Comparison of ENCODE assay signal across 16 mouse cellular contexts in the genomic region with DNA sequence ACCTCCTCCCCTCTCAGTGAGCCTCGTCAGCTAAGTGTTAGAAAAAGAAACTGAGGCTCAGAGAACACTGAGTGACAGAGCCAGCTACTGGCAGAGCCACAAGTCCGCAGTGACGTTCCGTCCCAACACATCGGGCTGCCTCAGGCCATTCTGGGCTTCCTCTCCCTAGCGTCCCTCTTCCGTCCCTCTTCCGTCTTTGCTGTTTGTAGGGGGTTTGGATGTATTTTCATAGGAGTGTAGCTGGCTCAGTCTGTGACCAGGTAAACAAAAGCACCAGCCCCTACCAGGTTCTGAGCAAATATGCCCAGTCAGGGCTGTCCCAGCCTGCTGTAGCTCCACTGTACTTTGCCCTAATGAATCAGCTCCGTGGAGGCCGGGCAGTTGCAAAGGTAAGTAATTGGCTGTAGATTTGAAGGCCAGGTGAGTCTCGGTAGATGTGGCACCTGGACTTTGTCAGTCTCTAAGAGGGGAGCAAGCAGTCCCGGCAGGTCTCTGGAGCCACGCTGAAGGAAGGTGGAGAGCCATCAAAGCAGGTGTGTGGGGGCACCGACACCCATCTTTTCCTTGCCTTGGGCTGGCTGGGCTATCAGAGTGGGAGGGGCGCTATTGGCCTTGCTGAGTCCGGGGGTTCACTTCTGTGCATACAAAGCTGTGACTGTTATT. TPM values are rescaled to one million over a fixed set of nuclear protein-coding genes. Genes with fewer than 3 reads are reported as not detected.
DNase-seq lines count a peak whose midpoint lies in the region; ATAC-seq and TF ChIP-seq lines count a peak whose summit lies in the region.
"Had no signal": no experiment of that assay in that cellular context is flagged by ENCODE, and none has a peak within 500 bp of the region (broad histone marks: within the 10 kb centered on the region; RNA-seq: fewer than 3 reads in every experiment).

No protein-coding gene starts in this region.

- H3K36me3 ChIP-seq in kidney, embryonic 15.5 days: no peaks in the 10 kb centered on the region
- peaks cover 6% of the 10 kb centered on the region; the same call in 1 of the 2 replicates for H3K36me3 ChIP-seq in intestine, postnatal 0 days (ENCODE audit: control insufficient read depth, insufficient read depth)
- H3K36me3 ChIP-seq in small intestine, adult 2 months (ENCODE audit: control insufficient read depth, insufficient read depth, low read length): peaks cover 13% of the 10 kb centered on the region
- H3K36me3 ChIP-seq in forebrain, embryonic 11.5 days (ENCODE audit: control insufficient read depth, insufficient read depth, low read length): no peaks in the 10 kb centered on the region

- DNase-seq in kidney, adult 18-20 months: peak; percentile 26
- DNase-seq in large intestine, adult 2 months (ENCODE audit: low read depth, low spot score): peak; percentile 81
- no peak for DNase-seq in thymus, postnatal 14 days
- no peak for DNase-seq in retina, embryonic 14.5 days (ENCODE audit: low spot score)
- no peak for DNase-seq in forebrain, embryonic 11.5 days (ENCODE audit: low spot score)
- DNase-seq: adrenal gland, postnatal 10 days; cerebellum, postnatal 10 days; heart, adult 2 months; heart, postnatal 10 days; midbrain, embryonic 14.5 days; right cerebral cortex, postnatal 4 days; thymus, postnatal 36 days had no signal

- no peak overlapping the region for H3K4me2 ChIP-seq in kidney, embryonic 15.5 days
- H3K4me2 ChIP-seq in intestine, postnatal 0 days (replicated peaks; ENCODE audit: low read depth): peak overlapping the region; percentile 60
- no peak overlapping the region for H3K4me2 ChIP-seq in forebrain, embryonic 11.5 days (ENCODE audit: low read depth, low read length, severe bottlenecking)

- no peaks in the 10 kb centered on the region for H3K4me1 ChIP-seq in kidney, embryonic 15.5 days
- 0 out of 2 replicates have a peak, but pooled peaks cover 5% of the 10 kb centered on the region for H3K4me1 ChIP-seq in intestine, postnatal 0 days (replicated peaks; ENCODE audit: control insufficient read depth, insufficient read depth, low read length)
- H3K4me1 ChIP-seq in small intestine, adult 2 months (ENCODE audit: control insufficient read depth, insufficient read depth, insufficient read length, low read length): peaks cover 9% of the 10 kb centered on the region
- no peaks in the 10 kb centered on the region for H3K4me1 ChIP-seq in forebrain, embryonic 11.5 days (replicated peaks; ENCODE audit: control insufficient read depth, insufficient read depth, low read length)

- no peak for ATAC-seq in kidney, embryonic 15.5 days (replicated peaks; ENCODE audit: low FRiP score)
- ATAC-seq in intestine, postnatal 0 days: peak; percentile 96
- ATAC-seq in forebrain, embryonic 11.5 days (replicated peaks; ENCODE audit: low FRiP score): no peak
- ATAC-seq: hindbrain, postnatal 0 days had no signal

- no peak overlapping the region for H3K4me3 ChIP-seq in kidney, embryonic 15.5 days (replicated peaks)
- peak overlapping the region; percentile 31 for H3K4me3 ChIP-seq in intestine, postnatal 0 days (ENCODE audit: low read depth, low read length)
- peak overlapping the region; percentile 69 for H3K4me3 ChIP-seq in small intestine, adult 2 months (ENCODE audit: low read depth, low read length)
- H3K4me3 ChIP-seq in forebrain, embryonic 11.5 days (ENCODE audit: low read depth, low read length): no peak overlapping the region
- H3K4me3 ChIP-seq: heart, adult 2 months had no signal

- 86% methylated on average over 16 of the region's 16 CpGs for WGBS in kidney, embryonic 15.5 days
- 42% methylated on average over 16 of the region's 16 CpGs for WGBS in intestine, postnatal 0 days
- WGBS in large intestine, adult 2 months: 47% methylated on average over 16 of the region's 16 CpGs
- whole genome bisulfite sequencing in small intestine, adult 2 months: 33% methylated on average over 16 of the region's 16 CpGs
- WGBS in forebrain, embryonic 11.5 days: 89% methylated on average over 16 of the region's 16 CpGs

- H3K9ac ChIP-seq in kidney, embryonic 15.5 days: no peak overlapping the region
- H3K9ac ChIP-seq in intestine, postnatal 0 days (ENCODE audit: low read depth, low read length): peak overlapping the region; percentile 54
- H3K9ac ChIP-seq in forebrain, embryonic 11.5 days (ENCODE audit: low read length): no peak overlapping the region

- H3K27me3 ChIP-seq in kidney, embryonic 15.5 days: no peaks in the 10 kb centered on the region
- H3K27me3 ChIP-seq in intestine, postnatal 0 days (replicated peaks; ENCODE audit: control insufficient read depth, insufficient read depth, low read length): no peaks in the 10 kb centered on the region
- no peaks in the 10 kb centered on the region for H3K27me3 ChIP-seq in small intestine, adult 2 months (ENCODE audit: control insufficient read depth, insufficient read depth, low read length)
- H3K27me3 ChIP-seq in forebrain, embryonic 11.5 days (ENCODE audit: control insufficient read depth, insufficient read depth, low read length): no peaks in the 10 kb centered on the region

- H3K9me3 ChIP-seq in kidney, embryonic 15.5 days (replicated peaks): no peaks in the 10 kb centered on the region
- H3K9me3 ChIP-seq in intestine, postnatal 0 days (ENCODE audit: control insufficient read depth): no peaks in the 10 kb centered on the region
- H3K9me3 ChIP-seq in forebrain, embryonic 11.5 days (ENCODE audit: control insufficient read depth, low read length): no peaks in the 10 kb centered on the region

- no peak for TF ChIP-seq CTCF in intestine, postnatal 0 days (IDR thresholded peaks at IDR 0.05; ENCODE audit: low read depth)
- TF ChIP-seq CTCF in small intestine, adult 2 months (IDR thresholded peaks at IDR 0.05; ENCODE audit: extremely low read depth, insufficient read length, insufficient replicate concordance, low read depth, low read length): no peak

- no peak overlapping the region for H3K27ac ChIP-seq in kidney, embryonic 15.5 days
- H3K27ac ChIP-seq in intestine, postnatal 0 days (ENCODE audit: low read depth, low read length): peak overlapping the region; percentile 93
- peak overlapping the region; percentile 96 for H3K27ac ChIP-seq in small intestine, adult 2 months (ENCODE audit: insufficient read depth, low read depth, low read length)
- no peak overlapping the region for H3K27ac ChIP-seq in forebrain, embryonic 11.5 days (ENCODE audit: low read depth, low read length)
- H3K27ac ChIP-seq: heart, adult 2 months; hindbrain, postnatal 0 days had no signal

- TF ChIP-seq POLR2A in small intestine, adult 2 months (IDR thresholded peaks at IDR 0.05; ENCODE audit: low read depth, low read length): peak; percentile 86

RNA-seq across cellular contexts. Expression of gene Sec16b, which starts 19.3 kb away (rescaled TPM):
- polyA plus RNA-seq in kidney, embryonic 15.5 days (2015; fragmentation: Nextera tagmentation; extraction: Ambion mirVana): 2.2 and 2.6 TPM in 2 replicates
- polyA plus RNA-seq in intestine, postnatal 0 days (2015; fragmentation: Nextera tagmentation; extraction: Ambion mirVana): 28.6 and 33.0 TPM in 2 replicates
- 11.5 and 25.9 TPM in 2 replicates for polyA plus RNA-seq in large intestine, adult 2 months (2012; rRNA removed)
- polyA plus RNA-seq in small intestine, adult 2 months (2012; rRNA removed): 18.1 and 33.0 TPM in 2 replicates
- 0.68 and 0.91 TPM in 2 replicates for polyA plus RNA-seq in forebrain, embryonic 11.5 days (2014; fragmentation: Nextera tagmentation; extraction: Ambion mirVana)

Comparison
In these comparisons a context has a peak if more than half of its experiments do, and no peak if none do; other contexts are left out.
1. DNase-seq: peak in kidney, adult 18-20 months (single experiment) and large intestine, adult 2 months (single experiment); none in thymus, postnatal 14 days (single experiment), retina, embryonic 14.5 days (single experiment) and forebrain, embryonic 11.5 days (single experiment).
2. H3K27ac ChIP-seq: peak in intestine, postnatal 0 days (single experiment) and small intestine, adult 2 months (single experiment); none in kidney, embryonic 15.5 days (single experiment) and forebrain, embryonic 11.5 days (single experiment).
3. H3K4me3 ChIP-seq: peak in intestine, postnatal 0 days (single experiment) and small intestine, adult 2 months (single experiment); none in kidney, embryonic 15.5 days (single experiment) and forebrain, embryonic 11.5 days (single experiment).